Mouse (Mus musculus) neural tube, embryonic 12.5 days (tissue): ENCODE data around the gene Mpzl1. TPM values are rescaled to one million over a fixed set of nuclear protein-coding genes. Genes with fewer than 3 reads are reported as not detected.

ENCODE experiments used
- ATAC-seq: fragments of 200-750 bp; cut with Nextera tagmentation; 2 replicates; pipeline ENCODE4 v1.8.0; 2017; ENCODE audit warnings: low read depth, mild to moderate bottlenecking, moderate TSS enrichment, moderate library complexity; ENCODE audit not compliant: low FRiP score
- H3K27ac ChIP-seq: fragments of 300-500 bp; sonication (generic); 2 replicates; pipeline ENCODE4 v1.5.1; 2016
- H3K27me3 ChIP-seq: fragments of 300-500 bp; sonication (generic); replicated peaks from 2 replicates; pipeline ENCODE4 v1.6.1; 2016; ENCODE audit warnings: mild to moderate bottlenecking
- H3K36me3 ChIP-seq: fragments of 300-500 bp; sonication (generic); 2 replicates; pipeline ENCODE4 v1.6.1; 2016; ENCODE audit warnings: mild to moderate bottlenecking
- H3K4me1 ChIP-seq: fragments of 300-500 bp; sonication (generic); 2 replicates; pipeline ENCODE4 v1.6.1; 2016
- H3K4me2 ChIP-seq: fragments of 300-500 bp; sonication (generic); replicated peaks from 2 replicates; pipeline ENCODE4 v1.6.1; 2016; ENCODE audit warnings: mild to moderate bottlenecking
- H3K4me3 ChIP-seq: fragments of 300-500 bp; sonication (generic); 2 replicates; pipeline ENCODE4 v1.5.1; 2016
- H3K9ac ChIP-seq: fragments of 300-500 bp; sonication (generic); 2 replicates; pipeline ENCODE4 v1.6.1; 2016; ENCODE audit warnings: mild to moderate bottlenecking
- H3K9me3 ChIP-seq: fragments of 300-500 bp; sonication (generic); 2 replicates; pipeline ENCODE4 v1.6.1; 2016; ENCODE audit warnings: mild to moderate bottlenecking
- WGBS: fragments of 180-500 bp; shearing (Covaris S2); methylation state at CpG from one replicate; pipeline ENCODE4 v1.1.7; 2016; 5-methylcytosine and 5-hydroxymethylcytosine counted together
- polyA plus RNA-seq: library from polyadenylated mRNA; unstranded; fragments of >200 nt; fragmentation: Nextera tagmentation; extraction: Ambion mirVana; gene quantifications from 2 replicates; pipeline ENCODE4 v1.2.1, GENCODE M21; 2016

The Mpzl1 gene
- polyA plus RNA-seq, 1 experiment from 2014 or later, result 147 TPM

GRCm38 (mm10) chr1:165651158-165651557, 16.8 kb upstream of the Mpzl1 start:
- H3K9ac ChIP-seq, result no peak overlapping the region
- no peak for ATAC-seq
- H3K4me2 ChIP-seq, result no peak overlapping the region
- H3K36me3 ChIP-seq, result no peaks in the 10 kb centered on the region
- no peak overlapping the region for H3K27ac ChIP-seq
- no peaks in the 10 kb centered on the region for H3K27me3 ChIP-seq
- no peaks in the 10 kb centered on the region for H3K4me1 ChIP-seq
- no peak overlapping the region for H3K4me3 ChIP-seq
- WGBS, result 70% methylated on average over 5 of the region's 5 CpGs
- H3K9me3 ChIP-seq, result no peaks in the 10 kb centered on the region

GRCm38 (mm10) chr1:165645102-165645501, 10.8 kb upstream of the Mpzl1 start:
- Histone ChIP-seq H3K27me3 (no peaks in the 10 kb centered on the region), H3K36me3 (no peaks in the 10 kb centered on the region), H3K27ac (no peak overlapping the region), H3K9ac (no peak overlapping the region), H3K4me1 (no peaks in the 10 kb centered on the region), H3K4me3 (no peak overlapping the region), H3K4me2 (no peak overlapping the region), H3K9me3 (no peaks in the 10 kb centered on the region)
- ATAC-seq, result no peak
- 82% methylated on average over 4 of the region's 4 CpGs for WGBS

- 79% methylated on average over 5 of the region's 5 CpGs for WGBS
- no peak overlapping the region for H3K27ac ChIP-seq
- H3K9ac ChIP-seq, result no peak overlapping the region
- H3K4me1 ChIP-seq, result no peaks in the 10 kb centered on the region
- H3K9me3 ChIP-seq, result no peaks in the 10 kb centered on the region
- no peaks in the 10 kb centered on the region for H3K27me3 ChIP-seq
- no peak overlapping the region for H3K4me3 ChIP-seq
- no peak for ATAC-seq
- H3K36me3 ChIP-seq, result no peaks in the 10 kb centered on the region
- H3K4me2 ChIP-seq, result no peak overlapping the region
Observed at GRCm38 (mm10) chr1:165643735-165644134, 9.4 kb upstream of the Mpzl1 start.

- Histone ChIP-seq H3K9me3 (no peaks in the 10 kb centered on the region), H3K27ac (peak overlapping the region; percentile 85)
- WGBS, result under 1% methylated on average over 16 of the region's 16 CpGs
Observed at GRCm38 (mm10) chr1:165642780-165643311, 8.5 kb upstream of the Mpzl1 start.

GRCm38 (mm10) chr1:165641786-165642771, 7.7 kb upstream of the Mpzl1 start:
- Histone ChIP-seq H3K4me3 (peak overlapping the region; percentile 79), H3K9ac (peak overlapping the region; percentile 86), H3K27ac (peak overlapping the region; percentile 85), H3K4me1 (no peaks in the 10 kb centered on the region), H3K9me3 (no peaks in the 10 kb centered on the region), H3K27me3 (no peaks in the 10 kb centered on the region), H3K36me3 (no peaks in the 10 kb centered on the region), H3K4me2 (peak overlapping the region; percentile 63)
- under 1% methylated on average over 75 of the region's 75 CpGs for WGBS
- ATAC-seq, result peak; percentile 85

More at GRCm38 (mm10) chr1:165642780-165643311, 8.5 kb upstream of the Mpzl1 start:
- H3K4me1 ChIP-seq, result no peaks in the 10 kb centered on the region
- peak overlapping the region; percentile 86 for H3K9ac ChIP-seq
- H3K4me2 ChIP-seq, result peak overlapping the region; percentile 63
- peak overlapping the region; percentile 79 for H3K4me3 ChIP-seq
- peak; percentile 88 for ATAC-seq
- no peaks in the 10 kb centered on the region for H3K27me3 ChIP-seq
- no peaks in the 10 kb centered on the region for H3K36me3 ChIP-seq

- H3K4me1 ChIP-seq, result no peaks in the 10 kb centered on the region
- H3K9ac ChIP-seq, result no peak overlapping the region
- H3K36me3 ChIP-seq, result no peaks in the 10 kb centered on the region
- 0 out of 2 replicates have a peak, but pooled peaks have one; percentile 29 for ATAC-seq
- H3K9me3 ChIP-seq, result no peaks in the 10 kb centered on the region
- H3K4me3 ChIP-seq, result peak overlapping the region; percentile 79
- H3K27ac ChIP-seq, result no peak overlapping the region
- H3K4me2 ChIP-seq, result peak overlapping the region; percentile 54
- H3K27me3 ChIP-seq, result no peaks in the 10 kb centered on the region
- 7% methylated on average over 16 of the region's 16 CpGs for WGBS
Observed at GRCm38 (mm10) chr1:165641271-165641771, 7.0 kb upstream of the Mpzl1 start.

- Histone ChIP-seq H3K4me1 (peaks cover 27% of the 10 kb centered on the region), H3K4me2 (no peak overlapping the region), H3K9me3 (no peaks in the 10 kb centered on the region), H3K36me3 (no peaks in the 10 kb centered on the region), H3K27ac (no peak overlapping the region), H3K27me3 (no peaks in the 10 kb centered on the region), H3K9ac (no peak overlapping the region), H3K4me3 (no peak overlapping the region)
- WGBS, result 88% methylated on average over 8 of the region's 8 CpGs
- no peak for ATAC-seq
Observed at GRCm38 (mm10) chr1:165636289-165636688, 2.0 kb upstream of the Mpzl1 start.

GRCm38 (mm10) chr1:165635055-165635897, 938 bp upstream of the Mpzl1 start:
- WGBS, result 28% methylated on average over 17 of the region's 17 CpGs
- peak overlapping the region; percentile 81 for H3K4me3 ChIP-seq
- H3K9ac ChIP-seq, result peak overlapping the region; percentile 64
- H3K4me2 ChIP-seq, result peak overlapping the region; percentile 69
- H3K27me3 ChIP-seq, result no peaks in the 10 kb centered on the region
- H3K36me3 ChIP-seq, result no peaks in the 10 kb centered on the region
- no peak overlapping the region for H3K27ac ChIP-seq
- peaks cover 30% of the 10 kb centered on the region for H3K4me1 ChIP-seq
- no peaks in the 10 kb centered on the region for H3K9me3 ChIP-seq
- no peak for ATAC-seq

- Histone ChIP-seq H3K4me3 (peak overlapping the region; percentile 81), H3K36me3 (no peaks in the 10 kb centered on the region), H3K9me3 (no peaks in the 10 kb centered on the region), H3K9ac (peak overlapping the region; percentile 89), H3K4me1 (peaks cover 40% of the 10 kb centered on the region), H3K27ac (no peak overlapping the region), H3K27me3 (no peaks in the 10 kb centered on the region), H3K4me2 (peak overlapping the region; percentile 69)
- 4% methylated on average over 12 of the region's 12 CpGs for WGBS
- no peak for ATAC-seq
Observed at GRCm38 (mm10) chr1:165633345-165633744, 993 bp downstream of the Mpzl1 start.

- WGBS, result 78% methylated on average over 8 of the region's 8 CpGs
- Histone ChIP-seq H3K36me3 (no peaks in the 10 kb centered on the region), H3K9ac (no peak overlapping the region), H3K4me1 (peaks cover 40% of the 10 kb centered on the region), H3K4me2 (no peak overlapping the region), H3K27me3 (no peaks in the 10 kb centered on the region), H3K4me3 (no peak overlapping the region), H3K27ac (no peak overlapping the region), H3K9me3 (no peaks in the 10 kb centered on the region)
- no peak for ATAC-seq
Observed at GRCm38 (mm10) chr1:165631136-165631535, 3.2 kb downstream of the Mpzl1 start.

GRCm38 (mm10) chr1:165629975-165630374, 4.4 kb downstream of the Mpzl1 start:
- H3K36me3 ChIP-seq, result no peaks in the 10 kb centered on the region

More at GRCm38 (mm10) chr1:165629975-165630374, 4.4 kb downstream of the Mpzl1 start:
- Histone ChIP-seq H3K27me3 (no peaks in the 10 kb centered on the region), H3K27ac (no peak overlapping the region), H3K9ac (no peak overlapping the region), H3K4me3 (no peak overlapping the region), H3K4me2 (peak overlapping the region; percentile 12; the same call in 1 of the 2 replicates), H3K4me1 (peaks cover 33% of the 10 kb centered on the region), H3K9me3 (no peaks in the 10 kb centered on the region)
- WGBS, result 32% methylated on average over 8 of the region's 8 CpGs
- ATAC-seq, result no peak
